Mouse (Mus musculus) megakaryocyte, embryonic 14.5 days (primary cell): ENCODE results near the gene Mttp.

ENCODE experiments used
- FLI1 ChIP-seq: IDR thresholded peaks from 2 replicates; pipeline ENCODE4 v1.6.1; 2012; ENCODE audit warnings: low read length, inconsistent platforms, mixed read lengths
- GATA1 ChIP-seq: IDR thresholded peaks from 3 replicates; pipeline ENCODE4 v1.6.1; 2012; ENCODE audit warnings: mixed read lengths, low read length, inconsistent platforms, borderline replicate concordance

DNA sequence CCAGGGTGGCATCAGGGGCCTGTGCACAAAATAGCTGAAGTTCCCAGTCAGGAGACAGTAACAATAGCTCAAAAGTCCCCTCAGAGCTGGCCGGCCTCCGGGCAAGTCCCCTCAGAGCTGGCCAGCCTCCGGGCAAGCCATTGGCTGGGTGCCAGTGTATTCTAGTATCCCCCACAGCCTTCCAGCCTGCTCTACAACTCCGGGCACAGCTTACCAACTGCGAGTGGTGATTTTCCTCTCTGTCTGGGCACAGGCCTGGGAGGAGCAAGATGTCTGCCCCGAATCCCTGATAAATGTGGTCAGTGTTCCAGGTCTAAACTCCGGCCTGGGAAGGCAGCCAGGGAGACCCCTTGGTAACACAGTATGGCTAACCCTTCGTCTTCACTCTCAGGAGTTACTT is 69.6 kb downstream of the Mttp start:
- TF ChIP-seq GATA1 = no peak
- TF ChIP-seq FLI1 = no peak
